Mouse (Mus musculus) lung, adult 2 months (tissue): ENCODE data around the gene Prrt4.

Source experiments
- CTCF ChIP-seq: fragments of 200-500 bp; IDR thresholded peaks from 2 replicates; pipeline ENCODE4 v1.5.1; 2011; ENCODE audit warnings: mild to moderate bottlenecking, low read length, control low read depth; ENCODE audit not compliant: insufficient read depth
- POLR2A ChIP-seq: fragments of 200-500 bp; IDR thresholded peaks from 2 replicates; pipeline ENCODE4 v1.6.1; 2011; ENCODE audit warnings: low read depth, mild to moderate bottlenecking, control low read depth, low read length, borderline replicate concordance; ENCODE audit errors: extremely low read depth

DNA sequence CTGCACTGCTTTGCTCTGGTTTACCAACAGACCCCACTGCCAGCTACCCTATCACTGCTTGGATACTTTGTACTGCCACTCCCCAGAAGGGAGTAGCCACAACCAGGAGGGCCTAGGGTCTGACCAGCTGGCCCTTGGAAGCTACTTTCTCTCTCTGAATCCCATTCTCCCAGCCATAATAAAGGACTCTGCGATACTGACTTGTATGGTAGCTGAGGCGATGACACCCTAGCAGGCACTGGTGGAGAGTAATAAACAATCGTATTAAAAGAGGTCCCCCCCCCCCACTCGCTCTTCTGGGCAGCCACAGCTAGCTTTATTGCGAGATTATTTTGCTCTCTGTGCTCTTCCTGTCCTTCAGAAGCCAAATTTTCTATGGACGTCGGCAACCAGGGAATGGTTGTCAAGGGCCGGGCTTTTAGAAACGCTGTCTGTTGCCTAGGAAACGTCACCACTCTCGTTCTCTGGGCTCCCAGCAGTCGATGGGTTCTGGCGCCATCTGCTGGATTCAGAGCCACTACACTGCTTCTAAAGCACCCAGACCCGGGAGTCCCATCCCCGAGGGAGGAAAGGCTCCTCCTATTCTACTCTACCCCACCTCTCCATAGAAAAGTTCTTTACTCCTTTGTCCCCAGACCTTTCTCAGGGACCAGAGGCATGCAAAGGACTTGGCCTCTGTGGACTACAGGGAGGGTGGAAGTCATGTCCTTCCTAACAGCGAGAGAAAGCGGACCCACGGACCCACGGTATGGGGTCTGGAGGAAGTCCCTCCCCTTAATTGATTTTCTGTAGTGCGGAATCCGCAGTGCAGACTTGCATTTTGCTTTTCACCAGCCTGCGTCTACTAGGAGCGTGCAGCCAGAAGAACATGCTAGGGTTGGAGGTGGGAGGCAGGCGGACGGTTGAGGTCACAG is 19.2 kb upstream of the Prrt4 start:
- TF ChIP-seq CTCF (peak; percentile 88), POLR2A (no peak)
